Mouse (Mus musculus) neural tube, embryonic 14.5 days (tissue): ENCODE data around the gene Arid3a. TPM values are rescaled to one million over a fixed set of nuclear protein-coding genes. Genes with fewer than 3 reads are reported as not detected.
A peak's percentile ranks its signal among the peaks of the same experiment; 100 is the strongest.

Experiments
- ATAC-seq: fragments of 200-750 bp; cut with Nextera tagmentation; 2 replicates; pipeline ENCODE4 v1.8.0; 2017; ENCODE audit warnings: low read depth, mild to moderate bottlenecking, moderate TSS enrichment, moderate library complexity
- H3K27ac ChIP-seq: fragments of 300-500 bp; sonication (generic); 2 replicates; pipeline ENCODE4 v1.5.1; 2014; ENCODE audit warnings: low read depth, mild to moderate bottlenecking, control low read depth, low read length, moderate library complexity, mixed read lengths
- H3K27me3 ChIP-seq: fragments of 300-500 bp; sonication (generic); 2 replicates; pipeline ENCODE4 v1.6.1; 2014; ENCODE audit warnings: low read length; ENCODE audit not compliant: control insufficient read depth, insufficient read depth
- H3K36me3 ChIP-seq: fragments of 300-500 bp; sonication (generic); 2 replicates; pipeline ENCODE4 v1.6.1; 2014; ENCODE audit warnings: low read length, mixed read lengths; ENCODE audit not compliant: control insufficient read depth, insufficient read depth
- H3K4me1 ChIP-seq: fragments of 300-500 bp; sonication (generic); 2 replicates; pipeline ENCODE4 v1.6.1; 2014; ENCODE audit warnings: low read length; ENCODE audit not compliant: control insufficient read depth, insufficient read depth
- H3K4me2 ChIP-seq: fragments of 300-500 bp; sonication (generic); 2 replicates; pipeline ENCODE4 v1.6.1; 2014; ENCODE audit warnings: mild to moderate bottlenecking, low read depth, low read length, control low read depth
- H3K4me3 ChIP-seq: fragments of 300-500 bp; sonication (generic); 2 replicates; pipeline ENCODE4 v1.5.1; 2014; ENCODE audit warnings: low read depth, low read length, control low read depth, mixed read lengths
- H3K9ac ChIP-seq: fragments of 300-500 bp; sonication (generic); replicated peaks from 2 replicates; pipeline ENCODE4 v1.6.1; 2014; ENCODE audit warnings: low read depth, mild to moderate bottlenecking, control low read depth, low read length, mixed read lengths
- H3K9me3 ChIP-seq: fragments of 300-500 bp; sonication (generic); 2 replicates; pipeline ENCODE4 v1.6.1; 2016; ENCODE audit warnings: low read length; ENCODE audit not compliant: control insufficient read depth
- WGBS: fragments of 180-500 bp; shearing (Covaris S2); extraction: QIAGEN DNeasy Blood & Tissue Kit; methylation state at CpG from one replicate; pipeline ENCODE4 v1.1.7; 2014; 5-methylcytosine and 5-hydroxymethylcytosine counted together
- polyA plus RNA-seq: library from polyadenylated mRNA; unstranded; fragments of >200 nt; fragmentation: Nextera tagmentation; extraction: Ambion mirVana; gene quantifications from 2 replicates; pipeline ENCODE4 v1.2.1, GENCODE M21; 2014

Arid3a gene
- polyA plus RNA-seq, 1 experiment from 2014 or later = 5.1 TPM

DNA sequence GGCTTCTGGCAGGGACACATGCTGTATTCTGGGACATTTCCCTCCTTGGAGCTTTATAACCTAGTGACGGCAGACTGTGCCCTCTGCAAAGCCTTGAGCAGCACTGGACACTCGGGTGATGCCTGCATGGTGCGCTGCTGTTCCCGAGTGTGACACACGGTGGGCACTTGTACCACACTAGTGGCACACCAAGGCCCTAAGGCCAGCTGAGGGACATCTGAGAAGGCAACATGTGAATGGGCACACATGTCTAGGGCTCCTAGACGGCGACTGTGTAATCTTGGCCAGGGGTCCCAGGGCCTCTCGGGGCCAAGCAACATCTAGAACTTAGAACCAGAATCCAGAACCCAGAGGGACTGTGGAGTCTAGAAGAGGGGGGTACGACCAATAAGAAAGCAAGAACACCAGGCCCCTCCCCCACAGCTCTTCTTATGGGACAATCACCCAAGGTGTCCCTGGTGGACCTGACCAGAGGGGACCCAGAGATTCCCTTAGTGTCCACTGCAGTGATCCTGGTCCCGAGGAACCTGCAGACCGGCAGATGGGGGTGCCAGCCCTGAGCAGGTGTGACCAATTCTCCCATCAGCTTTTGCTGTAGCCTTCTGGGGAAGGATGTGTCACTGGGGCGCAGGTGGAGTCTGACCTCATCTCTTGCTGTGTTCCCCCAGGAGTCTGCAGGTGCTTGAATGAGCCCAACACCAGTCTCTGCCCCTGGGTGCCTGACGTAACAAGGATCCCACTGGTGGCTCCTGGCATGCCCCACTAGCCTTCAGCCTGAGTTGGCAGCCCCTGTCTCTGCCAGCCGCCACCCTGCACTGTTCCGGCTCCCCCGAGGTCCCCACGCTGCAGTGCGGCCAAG, 3.4 kb downstream of the Arid3a start:
- Histone ChIP-seq H3K4me1 (peaks cover 28% of the 10 kb centered on the region), H3K36me3 (peaks cover 13% of the 10 kb centered on the region), H3K9me3 (no peaks in the 10 kb centered on the region), H3K9ac (0 out of 2 replicates have a peak overlapping the region, but pooled peaks have one; percentile 21), H3K27me3 (no peaks in the 10 kb centered on the region), H3K4me2 (peak overlapping the region; percentile 83; the same call in 1 of the 2 replicates), H3K27ac (0 out of 2 replicates have a peak overlapping the region, but pooled peaks have one; percentile 7), H3K4me3 (no peak overlapping the region; the same call in 1 of the 2 replicates)
- no peak for ATAC-seq
- 80% methylated on average over 18 of the region's 18 CpGs for WGBS

DNA sequence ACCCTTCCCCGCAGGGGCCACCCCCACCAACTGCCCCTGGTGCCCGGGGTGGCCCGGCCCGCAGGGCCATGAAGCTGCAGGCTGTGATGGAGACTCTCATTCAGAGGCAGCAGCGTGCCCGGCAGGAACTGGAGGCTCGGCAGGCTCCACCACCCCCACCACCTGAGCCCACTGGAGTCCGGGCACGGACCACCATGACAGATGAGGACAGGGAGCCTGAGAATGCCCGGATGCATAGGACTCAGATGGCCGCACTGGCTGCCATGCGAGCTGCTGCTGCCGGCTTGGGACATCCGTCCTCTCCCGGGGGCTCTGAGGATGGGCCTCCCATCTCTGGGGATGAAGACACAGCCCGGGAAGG, 4.0 kb downstream of the Arid3a start:
- no peak for ATAC-seq
- 56% methylated on average over 16 of the region's 16 CpGs for WGBS
- Histone ChIP-seq H3K9me3 (no peaks in the 10 kb centered on the region), H3K4me2 (peak overlapping the region; percentile 14; the same call in 1 of the 2 replicates), H3K27ac (no peak overlapping the region), H3K9ac (0 out of 2 replicates have a peak overlapping the region, but pooled peaks have one; percentile 21), H3K36me3 (peaks cover 13% of the 10 kb centered on the region), H3K4me3 (no peak overlapping the region), H3K27me3 (no peaks in the 10 kb centered on the region), H3K4me1 (peaks cover 28% of the 10 kb centered on the region)

DNA sequence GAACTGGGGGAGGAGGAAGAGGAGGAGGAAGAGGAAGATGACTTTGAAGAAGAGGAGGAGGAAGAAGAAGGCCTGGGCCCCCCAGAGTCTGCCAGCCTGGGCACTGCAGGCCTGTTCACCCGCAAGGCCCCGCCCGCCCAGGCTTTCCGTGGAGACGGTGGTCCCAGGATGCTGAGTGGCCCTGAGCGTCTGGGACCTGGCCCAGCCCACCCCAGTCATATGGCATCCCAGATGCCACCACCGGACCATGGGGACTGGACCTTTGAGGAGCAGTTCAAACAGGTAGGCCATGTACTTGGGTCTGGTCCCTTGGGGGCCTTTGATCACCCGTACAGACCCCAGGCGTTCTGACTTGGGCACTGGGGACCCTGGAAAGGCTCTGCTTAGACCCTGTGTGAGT, 5.0 kb downstream of the Arid3a start:
- H3K36me3 ChIP-seq = peaks cover 13% of the 10 kb centered on the region
- H3K27ac ChIP-seq = no peak overlapping the region
- ATAC-seq = no peak
- H3K4me2 ChIP-seq = no peak overlapping the region
- WGBS = 81% methylated on average over 9 of the region's 9 CpGs
- H3K27me3 ChIP-seq = no peaks in the 10 kb centered on the region
- H3K4me3 ChIP-seq = no peak overlapping the region
- H3K9ac ChIP-seq = no peak overlapping the region
- peaks cover 28% of the 10 kb centered on the region for H3K4me1 ChIP-seq
- no peaks in the 10 kb centered on the region for H3K9me3 ChIP-seq

DNA sequence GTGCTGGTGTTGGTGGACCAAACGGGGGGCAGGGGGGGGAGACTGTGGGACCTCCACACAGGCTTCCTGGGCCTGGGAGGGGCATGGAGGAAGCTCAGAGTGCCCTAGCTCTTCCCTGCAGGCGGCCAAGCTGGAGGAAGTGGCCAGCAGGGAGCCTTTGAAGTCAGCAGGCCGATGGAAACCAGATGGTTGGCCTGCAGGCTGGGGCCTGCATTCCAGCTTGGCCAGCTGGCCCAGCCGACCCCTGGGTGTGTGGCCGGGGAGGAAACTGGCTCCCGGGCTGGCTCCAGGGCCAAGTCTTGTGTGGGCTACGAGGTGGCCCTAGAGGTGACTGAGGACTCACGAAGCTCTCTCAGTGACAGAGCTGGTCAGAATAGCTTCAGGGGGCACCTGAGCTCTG, 5.9 kb downstream of the Arid3a start:
- no peaks in the 10 kb centered on the region for H3K27me3 ChIP-seq
- H3K4me1 ChIP-seq = peaks cover 36% of the 10 kb centered on the region
- H3K36me3 ChIP-seq = peaks cover 14% of the 10 kb centered on the region
- no peak overlapping the region for H3K4me2 ChIP-seq
- no peak overlapping the region for H3K9ac ChIP-seq
- 20% methylated on average over 8 of the region's 8 CpGs for WGBS
- H3K27ac ChIP-seq = 0 out of 2 replicates have a peak overlapping the region, but pooled peaks have one; percentile 10
- no peak for ATAC-seq
- no peak overlapping the region for H3K4me3 ChIP-seq
- no peaks in the 10 kb centered on the region for H3K9me3 ChIP-seq

DNA sequence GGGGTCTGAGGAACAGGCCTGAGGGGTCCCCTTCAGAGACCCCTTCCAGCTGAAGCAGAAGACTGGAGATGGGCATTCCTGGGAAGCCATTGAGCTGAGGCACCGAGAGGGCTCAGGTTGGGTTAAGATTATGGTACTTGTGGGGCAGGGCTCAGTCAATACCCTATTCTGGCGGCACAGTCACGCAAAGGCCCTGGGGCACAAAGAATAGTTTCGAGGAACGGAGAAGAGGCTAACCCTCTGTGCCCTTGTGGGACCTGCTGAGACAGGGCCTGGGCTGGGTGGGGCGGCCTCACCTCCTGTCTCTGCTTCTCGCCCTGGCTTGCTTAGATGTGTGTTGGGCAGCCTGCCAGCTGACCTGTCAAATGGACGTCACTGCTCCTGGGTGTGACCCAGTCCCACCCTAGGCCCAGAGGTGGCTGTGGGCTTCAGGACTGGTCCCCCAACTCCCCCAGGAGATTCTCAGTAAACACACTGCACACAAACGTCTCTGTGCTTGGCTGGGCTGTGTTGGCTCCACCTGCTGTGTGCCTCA, 6.4 kb downstream of the Arid3a start:
- WGBS = 60% methylated on average over 9 of the region's 9 CpGs
- H3K4me3 ChIP-seq = no peak overlapping the region
- no peaks in the 10 kb centered on the region for H3K9me3 ChIP-seq
- no peak for ATAC-seq
- no peak overlapping the region for H3K4me2 ChIP-seq
- H3K36me3 ChIP-seq = peaks cover 19% of the 10 kb centered on the region
- peak overlapping the region; percentile 39; the same call in 1 of the 2 replicates for H3K27ac ChIP-seq
- H3K4me1 ChIP-seq = peaks cover 35% of the 10 kb centered on the region
- no peaks in the 10 kb centered on the region for H3K27me3 ChIP-seq
- H3K9ac ChIP-seq = no peak overlapping the region

DNA sequence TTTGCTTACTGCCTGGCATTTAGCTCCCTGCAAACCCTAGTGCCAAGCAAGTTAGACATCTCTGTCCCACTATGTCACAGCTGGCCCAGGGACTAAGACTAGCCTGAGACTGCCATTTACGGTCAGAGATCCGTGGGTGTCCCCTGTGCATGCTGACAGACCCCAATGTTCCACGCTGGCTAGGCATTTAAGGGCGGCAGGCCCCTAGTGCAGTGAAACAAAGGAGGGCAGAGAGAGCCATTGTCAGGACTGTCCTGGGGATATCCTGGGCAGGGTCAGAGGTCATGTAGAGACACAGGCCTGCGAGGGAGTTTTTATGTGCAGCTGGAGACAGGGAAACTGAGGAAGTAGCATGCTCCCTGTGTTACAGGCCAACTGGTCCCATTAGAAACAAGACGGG, 7.0 kb downstream of the Arid3a start:
- Histone ChIP-seq H3K27ac (peak overlapping the region; percentile 39; the same call in 1 of the 2 replicates), H3K4me3 (no peak overlapping the region), H3K36me3 (peaks cover 19% of the 10 kb centered on the region), H3K4me1 (peaks cover 31% of the 10 kb centered on the region), H3K4me2 (no peak overlapping the region), H3K27me3 (no peaks in the 10 kb centered on the region), H3K9ac (no peak overlapping the region), H3K9me3 (no peaks in the 10 kb centered on the region)
- WGBS = 24% methylated on average over 6 of the region's 6 CpGs
- no peak for ATAC-seq

DNA sequence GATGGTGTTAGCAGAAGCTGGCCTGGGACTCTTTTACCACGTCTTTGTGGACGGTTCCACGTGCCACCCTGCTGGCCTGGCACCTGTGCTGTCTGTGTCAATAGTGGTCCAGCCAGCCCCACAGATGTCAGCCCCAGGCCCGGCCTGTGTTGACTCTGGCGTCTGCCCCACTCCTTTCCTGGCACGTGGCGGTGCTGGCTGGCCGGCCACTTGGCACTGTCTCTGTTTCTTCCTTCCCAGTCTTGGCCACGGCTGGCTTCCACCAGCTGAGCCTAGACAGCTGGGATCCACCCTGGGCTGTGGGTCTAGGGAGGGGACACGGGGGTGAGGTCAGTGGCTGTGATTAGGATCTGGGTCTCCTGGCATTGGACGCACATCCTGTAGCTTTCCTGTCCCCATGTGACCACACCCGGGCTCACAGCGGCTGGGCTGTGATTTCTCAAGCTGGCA, 7.5 kb downstream of the Arid3a start:
- H3K4me1 ChIP-seq = peaks cover 29% of the 10 kb centered on the region

DNA sequence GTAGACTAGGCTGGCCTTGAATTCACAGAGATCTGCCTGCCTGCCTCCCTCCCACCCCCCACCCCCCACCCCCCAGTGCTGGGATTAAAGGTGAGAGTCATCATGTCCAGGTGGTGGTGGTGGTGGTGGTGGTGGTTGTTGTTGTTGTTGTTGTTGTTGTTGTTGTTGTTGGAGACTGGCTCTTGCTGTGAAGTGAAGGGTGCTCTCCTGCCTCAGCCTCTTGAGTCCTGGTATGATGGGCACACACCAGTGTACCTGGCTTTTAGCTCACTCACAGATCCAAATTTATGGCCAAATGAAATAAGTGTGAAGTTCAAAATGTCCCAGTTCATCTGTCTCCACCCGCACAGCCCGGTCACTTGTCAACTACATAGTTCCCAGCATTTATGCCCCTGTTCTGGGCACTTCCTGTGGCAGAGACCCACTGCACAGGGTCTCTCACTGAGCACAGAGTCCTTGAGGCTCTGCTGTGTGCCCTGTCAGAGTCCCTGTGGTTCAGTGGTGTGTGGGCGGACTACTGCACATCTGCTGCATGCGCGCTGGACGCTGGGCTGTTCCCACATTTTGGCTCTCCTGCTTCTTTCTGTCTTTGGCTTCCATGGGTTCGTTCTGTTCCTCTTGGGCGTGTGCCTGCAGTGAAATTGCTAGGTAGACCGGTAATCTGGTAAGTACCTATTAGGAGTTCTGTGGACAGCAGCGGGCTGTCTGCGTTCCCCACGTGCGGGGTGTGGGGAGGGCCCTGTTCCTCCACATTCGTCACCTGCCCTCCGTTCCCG, 8.1 kb downstream of the Arid3a start:
- no peak overlapping the region for H3K4me3 ChIP-seq
- no peaks in the 10 kb centered on the region for H3K9me3 ChIP-seq
- no peak overlapping the region for H3K9ac ChIP-seq
- H3K36me3 ChIP-seq = peaks cover 19% of the 10 kb centered on the region
- H3K27me3 ChIP-seq = no peaks in the 10 kb centered on the region
- WGBS = 91% methylated on average over 16 of the region's 16 CpGs
- H3K4me1 ChIP-seq = peaks cover 29% of the 10 kb centered on the region
- H3K4me2 ChIP-seq = no peak overlapping the region
- no peak overlapping the region; the same call in 1 of the 2 replicates for H3K27ac ChIP-seq
- ATAC-seq = no peak

More for the DNA sequence above, 7.5 kb downstream of the Arid3a start:
- Histone ChIP-seq H3K36me3 (peaks cover 19% of the 10 kb centered on the region), H3K27ac (no peak overlapping the region; the same call in none of the 2 replicates), H3K27me3 (no peaks in the 10 kb centered on the region), H3K9ac (no peak overlapping the region), H3K4me2 (no peak overlapping the region), H3K9me3 (no peaks in the 10 kb centered on the region), H3K4me3 (no peak overlapping the region)
- 45% methylated on average over 13 of the region's 13 CpGs for WGBS
- peak; percentile 54; the same call in 1 of the 2 replicates for ATAC-seq
